Mouse (Mus musculus): ENCODE results near the gene Siae.

GRCm38 (mm10) chr9:37530888-37531705 lies 24.4 kb upstream of the Siae start:
- TF ChIP-seq TAL1 (IDR thresholded peaks at IDR 0.05; ENCODE audit: low read length) (no peak), GATA1 (IDR thresholded peaks at IDR 0.05; ENCODE audit: low read length) (no peak)

All from erythroblast, embryonic 14.5 days (primary cell).